Mouse (Mus musculus): ENCODE data around the gene Cbx5. TPM values are rescaled to one million over a fixed set of nuclear protein-coding genes. Genes with fewer than 3 reads are reported as not detected.

Gene Cbx5
- polyA plus RNA-seq, 1 experiment from 2014 or later, result 221 TPM

GRCm38 (mm10) chr15:103168801-103169611 lies 70.6 kb downstream of the Cbx5 start:
- H3K9me3 ChIP-seq (ENCODE audit: control insufficient read depth, low read length), result no peaks in the 10 kb centered on the region
- H3K36me3 ChIP-seq (ENCODE audit: control insufficient read depth, insufficient read depth, low read length), result no peaks in the 10 kb centered on the region
- H3K27ac ChIP-seq (ENCODE audit: low read depth, low read length), result no peak overlapping the region
- peaks cover 80% of the 10 kb centered on the region for H3K27me3 ChIP-seq (ENCODE audit: control insufficient read depth, insufficient read depth, low read length)
- peaks cover 13% of the 10 kb centered on the region; the same call in 1 of the 2 replicates for H3K4me1 ChIP-seq (replicated peaks; ENCODE audit: control insufficient read depth, insufficient read depth, low read length)
- ATAC-seq (replicated peaks; ENCODE audit: low FRiP score) (0 out of 2 replicates have a peak, but pooled peaks have one; percentile 19), DNase-seq (ENCODE audit: low spot score) (peak; percentile 71)
- peak overlapping the region; percentile 46 for H3K9ac ChIP-seq (ENCODE audit: low read length)
- peak overlapping the region; percentile 79 for H3K4me2 ChIP-seq (ENCODE audit: low read depth, low read length, severe bottlenecking)
- H3K4me3 ChIP-seq (ENCODE audit: low read depth, low read length), result peak overlapping the region; percentile 41
- WGBS, result 2% methylated on average over 63 of the region's 63 CpGs

DNA sequence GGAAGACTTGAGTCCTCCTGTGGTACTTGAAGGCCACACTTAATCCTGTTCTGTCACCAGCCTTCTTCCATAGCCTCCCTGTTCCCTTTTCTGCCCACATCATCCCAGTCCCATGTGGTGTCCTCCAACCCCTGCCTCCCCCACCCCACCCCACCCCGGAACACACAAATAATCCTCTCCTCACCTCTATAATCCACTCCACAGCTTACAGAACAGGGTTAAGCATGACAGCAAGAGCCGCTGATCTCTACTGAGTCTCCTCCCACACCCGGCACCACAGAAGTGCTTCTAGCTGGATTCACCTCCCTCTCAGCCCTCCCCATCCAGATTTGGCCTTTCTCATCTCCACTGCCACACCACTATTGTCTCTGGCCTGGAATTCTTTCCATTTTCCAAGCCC lies 71.8 kb downstream of the Cbx5 start:
- H3K9me3 ChIP-seq (ENCODE audit: control insufficient read depth, low read length), result no peaks in the 10 kb centered on the region
- H3K36me3 ChIP-seq (ENCODE audit: control insufficient read depth, insufficient read depth, low read length), result no peaks in the 10 kb centered on the region
- DNase-seq (ENCODE audit: low spot score), result no peak
- no peak overlapping the region for H3K4me3 ChIP-seq (ENCODE audit: low read depth, low read length)
- H3K27me3 ChIP-seq (ENCODE audit: control insufficient read depth, insufficient read depth, low read length), result peaks cover 68% of the 10 kb centered on the region
- ATAC-seq (replicated peaks; ENCODE audit: low FRiP score), result no peak
- no peak overlapping the region for H3K4me2 ChIP-seq (ENCODE audit: low read depth, low read length, severe bottlenecking)
- WGBS, result 18% methylated on average over 3 of the region's 3 CpGs
- no peak overlapping the region for H3K27ac ChIP-seq (ENCODE audit: low read depth, low read length)
- no peak overlapping the region for H3K9ac ChIP-seq (ENCODE audit: low read length)
- H3K4me1 ChIP-seq (replicated peaks; ENCODE audit: control insufficient read depth, insufficient read depth, low read length), result peaks cover 13% of the 10 kb centered on the region; the same call in 1 of the 2 replicates

DNA sequence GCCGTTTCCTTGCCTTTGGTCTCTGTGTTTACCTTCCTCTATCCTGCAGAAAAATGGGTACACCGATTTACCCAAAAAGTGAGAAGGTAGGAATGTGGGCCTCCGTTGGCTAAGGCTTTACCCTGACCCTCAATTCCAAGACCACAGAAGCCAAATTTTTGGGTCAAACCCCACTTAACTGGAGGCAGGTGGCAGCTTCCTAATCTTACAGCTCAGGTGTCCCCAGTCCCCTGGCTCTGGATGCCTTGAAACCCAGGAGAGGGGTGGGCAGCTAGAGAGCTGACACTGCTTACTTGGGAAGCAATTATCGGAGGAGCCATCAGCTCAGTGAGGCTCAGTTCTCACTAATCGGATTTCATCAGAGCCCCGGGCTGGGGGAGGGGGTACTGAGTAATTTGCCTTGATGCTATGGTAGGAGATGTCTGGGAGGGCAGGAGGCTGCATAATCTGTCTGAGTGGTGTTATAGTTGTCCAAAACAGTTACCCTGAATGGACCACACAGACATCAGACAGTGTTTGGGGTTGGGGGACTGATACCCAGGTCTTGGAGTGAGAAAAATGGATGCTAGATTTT lies 72.5 kb downstream of the Cbx5 start, which contains the start of gene Smug1:
Smug1 (minus strand) TSS at position 51 of the 574 bp plus-strand sequence.
- Histone ChIP-seq H3K4me3 (ENCODE audit: low read depth, low read length) (no peak within 1 kb of the TSS), H3K4me1 (replicated peaks; ENCODE audit: control insufficient read depth, insufficient read depth, low read length) (peaks cover 16% of the 10 kb centered on the region)

GRCm38 (mm10) chr15:103165924-103166323 lies 73.7 kb downstream of the Cbx5 start:
- no peak for DNase-seq (ENCODE audit: low spot score)
- no peaks in the 10 kb centered on the region for H3K9me3 ChIP-seq (ENCODE audit: control insufficient read depth, low read length)
- no peak overlapping the region for H3K27ac ChIP-seq (ENCODE audit: low read depth, low read length)
- 41% methylated on average over 5 of the region's 5 CpGs for WGBS
- no peak overlapping the region for H3K4me3 ChIP-seq (ENCODE audit: low read depth, low read length)
- H3K4me2 ChIP-seq (ENCODE audit: low read depth, low read length, severe bottlenecking), result no peak overlapping the region
- H3K9ac ChIP-seq (ENCODE audit: low read length), result no peak overlapping the region
- no peak for ATAC-seq (replicated peaks; ENCODE audit: low FRiP score)
- H3K4me1 ChIP-seq (replicated peaks; ENCODE audit: control insufficient read depth, insufficient read depth, low read length), result peaks cover 13% of the 10 kb centered on the region
- H3K27me3 ChIP-seq (ENCODE audit: control insufficient read depth, insufficient read depth, low read length), result peaks cover 49% of the 10 kb centered on the region
- no peaks in the 10 kb centered on the region for H3K36me3 ChIP-seq (ENCODE audit: control insufficient read depth, insufficient read depth, low read length)

More for the DNA sequence above, 72.5 kb downstream of the Cbx5 start, which contains the start of gene Smug1:
- Histone ChIP-seq H3K27me3 (ENCODE audit: control insufficient read depth, insufficient read depth, low read length) (peaks cover 61% of the 10 kb centered on the region), H3K9ac (ENCODE audit: low read length) (no peak within 1 kb of the TSS), H3K36me3 (ENCODE audit: control insufficient read depth, insufficient read depth, low read length) (no peaks in the 10 kb centered on the region), H3K4me2 (ENCODE audit: low read depth, low read length, severe bottlenecking) (no peak within 1 kb of the TSS), H3K9me3 (ENCODE audit: control insufficient read depth, low read length) (no peaks in the 10 kb centered on the region), H3K27ac (ENCODE audit: low read depth, low read length) (no peak within 1 kb of the TSS)
- 25% methylated on average over 6 of the region's 6 CpGs for WGBS
- ATAC-seq (replicated peaks; ENCODE audit: low FRiP score), result no peak
- no peak for DNase-seq (ENCODE audit: low spot score)

- H3K4me2 ChIP-seq (ENCODE audit: low read depth, low read length, severe bottlenecking), result no peak overlapping the region
- H3K27ac ChIP-seq (ENCODE audit: low read depth, low read length), result no peak overlapping the region
- ATAC-seq (replicated peaks; ENCODE audit: low FRiP score) (peak; percentile 42; the same call in 1 of the 2 replicates), DNase-seq (ENCODE audit: low spot score) (peak; percentile 95)
- no peak overlapping the region for H3K4me3 ChIP-seq (ENCODE audit: low read depth, low read length)
- H3K9me3 ChIP-seq (ENCODE audit: control insufficient read depth, low read length), result no peaks in the 10 kb centered on the region
- no peaks in the 10 kb centered on the region for H3K36me3 ChIP-seq (ENCODE audit: control insufficient read depth, insufficient read depth, low read length)
- WGBS, result 2% methylated on average over 13 of the region's 13 CpGs
- H3K9ac ChIP-seq (ENCODE audit: low read length), result no peak overlapping the region
- H3K27me3 ChIP-seq (ENCODE audit: control insufficient read depth, insufficient read depth, low read length), result peaks cover 44% of the 10 kb centered on the region
- peaks cover 13% of the 10 kb centered on the region for H3K4me1 ChIP-seq (replicated peaks; ENCODE audit: control insufficient read depth, insufficient read depth, low read length)
Measured at GRCm38 (mm10) chr15:103165379-103165778, 74.2 kb downstream of the Cbx5 start.

DNA sequence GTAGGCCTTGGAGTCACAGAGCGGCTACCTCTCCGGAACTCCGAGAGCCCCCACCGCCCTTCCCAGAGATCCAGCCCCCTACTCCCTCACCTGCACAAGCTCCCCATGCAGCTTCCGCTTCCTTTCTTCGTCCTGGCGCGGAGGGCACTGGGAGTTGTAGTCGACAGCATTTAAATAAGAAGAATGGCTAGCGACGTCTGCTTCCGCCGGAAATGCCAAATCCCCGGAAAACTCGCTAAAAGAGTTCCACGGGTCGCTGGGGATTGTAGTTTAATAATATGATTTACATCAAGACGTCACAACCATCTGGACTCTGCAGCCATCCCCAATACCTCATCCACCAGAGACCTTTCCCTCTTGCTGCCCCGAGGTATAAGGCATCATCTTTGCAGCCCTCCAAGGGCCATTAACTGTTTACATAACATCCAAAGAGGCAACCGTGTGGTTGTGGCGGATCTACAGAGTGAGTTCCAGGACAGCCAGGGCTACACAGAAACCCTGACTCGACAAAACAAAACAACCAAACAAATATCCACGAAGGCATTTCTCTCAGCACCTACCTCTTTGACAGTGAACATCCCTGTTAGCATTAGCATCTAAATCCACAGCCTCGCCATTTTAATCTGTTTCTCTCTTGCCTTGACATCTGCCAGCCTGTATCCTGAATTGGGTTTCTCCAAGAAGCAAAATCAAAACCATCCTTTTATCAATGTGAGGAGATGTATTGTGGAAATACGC lies 76.3 kb downstream of the Cbx5 start:
- 10% methylated on average over 25 of the region's 25 CpGs for WGBS
- Histone ChIP-seq H3K4me1 (replicated peaks; ENCODE audit: control insufficient read depth, insufficient read depth, low read length) (peaks cover 5% of the 10 kb centered on the region), H3K9me3 (ENCODE audit: control insufficient read depth, low read length) (no peaks in the 10 kb centered on the region), H3K27ac (ENCODE audit: low read depth, low read length) (no peak overlapping the region), H3K4me2 (ENCODE audit: low read depth, low read length, severe bottlenecking) (peak overlapping the region; percentile 55), H3K4me3 (ENCODE audit: low read depth, low read length) (peak overlapping the region; percentile 41), H3K9ac (ENCODE audit: low read length) (peak overlapping the region; percentile 64), H3K36me3 (ENCODE audit: control insufficient read depth, insufficient read depth, low read length) (no peaks in the 10 kb centered on the region), H3K27me3 (ENCODE audit: control insufficient read depth, insufficient read depth, low read length) (peaks cover 24% of the 10 kb centered on the region)
- peak; percentile 89 for ATAC-seq (replicated peaks; ENCODE audit: low FRiP score)
- peak; percentile 93 for DNase-seq (ENCODE audit: low spot score)

DNA sequence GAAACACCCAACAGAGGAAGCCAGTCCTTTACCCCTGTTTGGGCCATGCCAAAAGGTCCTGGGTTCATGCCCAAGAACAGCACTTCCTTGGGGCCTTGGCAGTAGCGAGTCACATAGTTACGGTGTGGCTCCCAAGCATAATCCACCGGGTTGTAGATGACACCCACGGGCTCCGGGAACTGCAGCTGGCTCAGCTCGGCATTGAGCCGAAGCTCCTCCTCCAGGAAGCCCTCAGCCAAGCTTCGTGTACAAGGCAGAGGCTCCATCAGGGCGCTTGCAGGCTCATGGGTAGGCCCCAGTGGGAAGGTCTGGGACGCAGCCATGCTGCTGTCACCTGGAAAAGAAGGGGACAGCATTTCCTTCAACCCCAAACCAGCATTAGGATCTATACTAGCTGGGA lies 82.0 kb downstream of the Cbx5 start:
- H3K9me3 ChIP-seq (ENCODE audit: control insufficient read depth, low read length), result no peaks in the 10 kb centered on the region
- 67% methylated on average over 10 of the region's 10 CpGs for WGBS
- no peak for ATAC-seq (replicated peaks; ENCODE audit: low FRiP score)
- peaks cover 4% of the 10 kb centered on the region; the same call in 1 of the 2 replicates for H3K27me3 ChIP-seq (ENCODE audit: control insufficient read depth, insufficient read depth, low read length)
- H3K36me3 ChIP-seq (ENCODE audit: control insufficient read depth, insufficient read depth, low read length), result no peaks in the 10 kb centered on the region
- no peak overlapping the region for H3K9ac ChIP-seq (ENCODE audit: low read length)
- DNase-seq (ENCODE audit: low spot score), result no peak
- H3K4me2 ChIP-seq (ENCODE audit: low read depth, low read length, severe bottlenecking), result no peak overlapping the region
- H3K4me1 ChIP-seq (replicated peaks; ENCODE audit: control insufficient read depth, insufficient read depth, low read length), result peaks cover 2% of the 10 kb centered on the region; the same call in 1 of the 2 replicates
- H3K4me3 ChIP-seq (ENCODE audit: low read depth, low read length), result no peak overlapping the region
- H3K27ac ChIP-seq (ENCODE audit: low read depth, low read length), result no peak overlapping the region

- no peaks in the 10 kb centered on the region for H3K4me1 ChIP-seq (replicated peaks; ENCODE audit: control insufficient read depth, insufficient read depth, low read length)
- no peak for ATAC-seq (replicated peaks; ENCODE audit: low FRiP score)
- no peaks in the 10 kb centered on the region for H3K9me3 ChIP-seq (ENCODE audit: control insufficient read depth, low read length)
- H3K27ac ChIP-seq (ENCODE audit: low read depth, low read length), result no peak overlapping the region
- no peaks in the 10 kb centered on the region for H3K36me3 ChIP-seq (ENCODE audit: control insufficient read depth, insufficient read depth, low read length)
- H3K9ac ChIP-seq (ENCODE audit: low read length), result no peak overlapping the region
- WGBS, result 41% methylated on average over 7 of the region's 7 CpGs
- no peak overlapping the region for H3K4me2 ChIP-seq (ENCODE audit: low read depth, low read length, severe bottlenecking)
- H3K4me3 ChIP-seq (ENCODE audit: low read depth, low read length), result no peak overlapping the region
- no peak for DNase-seq (ENCODE audit: low spot score)
- H3K27me3 ChIP-seq (ENCODE audit: control insufficient read depth, insufficient read depth, low read length), result peaks cover 4% of the 10 kb centered on the region; the same call in 1 of the 2 replicates
Measured at GRCm38 (mm10) chr15:103156890-103157289, 82.7 kb downstream of the Cbx5 start.
